Mouse (Mus musculus) thymus, postnatal 4 days (tissue): Measurements from ENCODE around the gene Abi3bp.

Experiments
- DNase-seq: peaks from one replicate; pipeline ENCODE4 v3.0.0; 2021

The Abi3bp gene

DNA sequence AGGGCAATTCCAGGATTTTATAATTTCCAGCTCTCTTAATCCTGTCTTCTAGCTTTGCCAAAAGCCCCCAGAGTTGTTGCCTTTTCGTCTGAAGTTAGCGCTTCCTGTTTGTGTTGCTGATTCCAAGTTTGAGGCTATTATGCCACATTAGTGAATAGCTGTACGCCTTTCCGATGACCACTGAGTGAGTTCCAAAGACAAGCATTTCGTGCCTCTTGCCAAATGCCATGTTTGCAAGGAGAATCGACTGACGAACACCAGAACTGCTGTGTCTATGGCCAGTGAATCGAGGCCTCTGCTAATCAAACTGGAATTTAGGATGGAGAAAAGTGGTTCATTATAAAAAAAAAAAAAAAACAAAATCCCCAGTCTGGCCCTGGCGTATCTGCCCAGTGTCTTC, 40.3 kb downstream of the Abi3bp start:
- DNase-seq = no peak

DNA sequence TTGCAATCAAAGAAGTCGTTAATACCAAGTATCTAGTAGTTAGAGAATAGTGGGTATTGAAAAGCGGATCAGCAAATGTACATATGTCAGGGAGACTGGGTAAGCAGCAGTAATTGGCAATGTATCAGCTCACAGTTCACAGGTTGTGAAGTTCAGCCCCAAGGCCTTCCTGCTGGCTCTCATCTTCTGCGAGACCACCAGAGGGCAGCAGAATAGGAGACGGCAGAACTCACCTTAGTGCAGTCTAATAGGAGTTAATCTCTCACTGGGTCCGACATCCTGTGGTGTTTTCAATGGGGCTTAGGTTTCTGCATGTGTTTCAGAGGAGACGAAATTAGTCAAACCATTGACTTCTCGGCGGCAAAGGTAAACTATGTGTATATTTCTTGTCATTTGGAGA, 46.7 kb downstream of the Abi3bp start:
- DNase-seq = peak; percentile 51

DNA sequence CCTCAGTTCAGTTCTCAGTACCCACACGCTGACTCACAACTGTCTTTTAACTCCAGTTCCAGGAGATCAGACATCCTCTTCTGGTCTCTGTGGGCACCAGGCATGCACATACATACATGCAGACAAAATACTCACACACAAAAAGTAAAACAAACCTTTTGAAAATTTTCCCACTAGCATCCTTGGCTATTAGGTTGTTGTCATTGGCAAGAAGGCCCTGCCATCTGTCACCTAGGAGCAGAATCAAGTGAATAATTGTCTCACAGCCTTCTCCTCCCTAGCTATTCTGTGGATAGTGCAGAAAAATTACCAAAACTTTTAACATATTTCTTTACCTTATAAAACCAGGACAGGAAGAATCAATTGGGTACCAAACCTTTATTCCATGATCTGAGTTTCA, 48.8 kb downstream of the Abi3bp start:
- no peak for DNase-seq

DNA sequence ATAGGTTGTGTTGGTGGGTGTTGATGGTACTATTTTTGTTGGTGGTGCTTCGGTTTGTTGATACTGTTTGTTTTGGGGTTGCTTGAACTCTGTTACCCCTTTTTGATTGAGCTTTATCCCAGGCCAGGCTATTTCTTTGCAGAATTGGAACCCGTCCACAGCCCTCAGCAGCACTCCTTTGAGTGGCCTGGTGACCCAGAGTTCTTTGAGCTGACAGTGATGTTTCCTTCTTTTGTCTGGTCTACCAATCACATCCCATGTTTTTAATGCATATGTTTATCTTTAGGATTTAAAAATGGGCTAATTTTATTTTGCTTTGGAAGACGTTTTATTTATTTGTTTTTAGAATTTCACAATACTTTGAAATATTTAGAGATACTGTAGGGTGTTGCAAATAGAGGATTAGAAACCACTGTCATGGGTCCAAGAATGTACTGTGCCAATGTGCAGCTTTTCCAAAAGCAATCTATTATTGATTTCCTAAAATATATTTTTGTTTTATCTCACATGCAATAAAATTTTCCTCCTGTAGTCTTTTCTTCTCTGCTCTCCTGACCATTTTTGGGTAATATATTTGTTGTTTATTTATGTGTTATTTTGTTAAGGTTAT, 50.5 kb downstream of the Abi3bp start:
- DNase-seq = no peak

DNA sequence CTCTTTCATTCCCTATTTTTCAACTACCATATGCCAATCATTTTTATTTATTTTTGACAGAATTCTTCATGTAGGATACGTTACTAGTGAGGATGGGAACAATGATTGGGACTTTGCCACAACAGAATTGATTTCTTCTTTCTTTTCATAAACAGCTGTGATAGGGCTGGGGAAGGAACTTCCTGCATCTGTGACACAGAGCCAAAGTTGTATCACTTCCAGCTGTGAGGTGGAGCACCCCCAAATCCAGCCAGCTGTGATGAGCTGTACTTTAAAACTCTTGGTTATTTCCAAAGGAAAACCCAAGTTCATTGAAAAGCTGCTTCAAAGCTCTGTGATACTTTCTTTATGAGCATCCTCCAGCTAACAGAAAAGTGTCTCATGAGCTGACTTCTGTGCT, 101.9 kb downstream of the Abi3bp start:
- DNase-seq = no peak

DNA sequence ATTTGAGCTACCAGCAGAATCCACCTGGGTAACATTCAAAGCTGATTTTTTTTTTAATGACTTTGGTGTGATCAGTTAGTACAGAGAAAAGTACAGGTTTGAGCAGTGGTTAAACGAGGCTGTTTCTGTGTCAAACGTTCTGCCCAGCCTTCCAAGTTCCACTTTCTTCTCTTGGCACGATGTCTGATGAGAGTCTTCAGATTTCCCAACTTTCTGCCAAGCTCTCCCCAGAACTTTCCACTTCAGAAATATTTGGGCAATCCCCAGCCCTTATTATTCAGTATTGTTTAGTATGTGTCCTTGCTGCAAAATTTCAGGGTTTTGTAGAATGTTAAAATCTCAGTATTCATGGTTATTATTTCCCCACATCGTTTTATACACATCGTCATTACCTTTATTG, 115.9 kb downstream of the Abi3bp start:
- no peak for DNase-seq

DNA sequence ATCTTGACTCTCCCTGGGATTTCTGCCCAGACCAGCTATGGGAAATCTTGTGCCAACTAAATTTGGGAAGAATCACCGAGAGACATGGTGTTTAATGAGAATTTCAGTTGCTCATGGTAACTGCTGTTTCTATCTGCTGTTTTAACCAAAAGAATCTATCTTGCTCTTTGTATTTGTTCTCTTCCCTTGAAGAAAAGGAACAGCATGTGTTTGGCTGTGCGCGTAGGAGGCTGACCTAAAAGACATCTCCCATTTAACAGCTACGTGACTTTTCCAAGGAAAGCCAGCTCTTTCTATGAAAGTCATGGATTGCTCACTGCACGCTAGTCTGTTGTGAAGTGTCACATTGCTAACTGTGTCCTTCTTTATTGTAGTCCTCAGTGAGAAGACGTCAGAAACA, 117.2 kb downstream of the Abi3bp start:
- DNase-seq = no peak

DNA sequence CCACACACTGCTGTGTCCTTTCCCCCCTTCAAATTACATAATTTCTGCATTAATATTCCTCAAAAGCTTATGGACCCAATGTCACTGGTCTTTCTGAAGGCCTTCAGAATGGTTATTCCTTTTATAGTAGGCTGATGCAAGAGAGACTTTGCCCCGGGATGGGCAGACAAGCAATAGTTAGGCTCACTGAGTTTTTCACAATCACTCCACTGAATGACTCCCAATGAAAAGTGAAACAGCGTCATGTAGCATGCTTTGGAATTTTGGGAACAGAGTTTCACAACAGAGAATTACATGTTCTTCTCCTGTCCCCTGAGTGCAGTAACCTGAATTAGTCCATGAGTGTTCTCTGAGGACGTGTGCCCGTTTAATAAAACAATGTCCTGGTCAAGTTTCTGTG, 120.7 kb downstream of the Abi3bp start:
- no peak for DNase-seq

DNA sequence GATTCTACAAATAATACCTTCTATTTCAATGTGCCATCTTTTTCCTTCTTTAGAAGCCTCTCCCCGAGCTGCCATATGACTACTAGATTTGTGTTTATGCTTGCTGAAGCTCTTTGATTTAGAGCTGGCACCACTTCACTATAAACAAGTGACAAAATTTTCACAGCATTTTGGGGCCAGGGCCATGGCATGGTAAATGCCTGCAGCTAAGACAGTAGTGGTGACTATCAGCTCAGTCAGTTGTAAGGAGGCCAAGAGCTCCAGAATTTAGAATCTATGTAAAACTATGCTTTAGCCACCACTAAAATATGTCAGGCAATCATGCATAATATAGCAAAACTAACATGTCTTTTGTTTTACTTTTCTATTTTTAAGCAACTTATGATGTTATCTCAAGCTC, 124.7 kb downstream of the Abi3bp start:
- DNase-seq = no peak

DNA sequence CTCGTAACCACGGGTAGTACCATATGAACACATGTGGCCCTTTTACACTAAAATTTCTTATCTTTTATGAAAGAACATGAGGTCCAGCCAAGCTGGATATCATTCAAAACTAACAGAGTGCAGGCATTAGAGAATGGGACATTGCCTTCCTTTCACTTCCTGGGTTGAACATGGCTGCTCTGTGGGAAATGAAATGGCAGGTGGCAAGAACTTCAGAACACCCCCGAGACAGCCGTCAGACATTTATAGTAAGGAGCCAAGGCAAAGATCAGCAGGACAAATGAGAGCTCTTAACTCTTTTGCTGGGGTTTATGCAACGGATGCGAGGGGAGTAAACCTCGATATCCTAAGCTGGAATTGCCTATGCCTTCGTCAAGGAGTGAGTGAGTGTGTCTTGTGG, 132.9 kb downstream of the Abi3bp start:
- no peak for DNase-seq

DNA sequence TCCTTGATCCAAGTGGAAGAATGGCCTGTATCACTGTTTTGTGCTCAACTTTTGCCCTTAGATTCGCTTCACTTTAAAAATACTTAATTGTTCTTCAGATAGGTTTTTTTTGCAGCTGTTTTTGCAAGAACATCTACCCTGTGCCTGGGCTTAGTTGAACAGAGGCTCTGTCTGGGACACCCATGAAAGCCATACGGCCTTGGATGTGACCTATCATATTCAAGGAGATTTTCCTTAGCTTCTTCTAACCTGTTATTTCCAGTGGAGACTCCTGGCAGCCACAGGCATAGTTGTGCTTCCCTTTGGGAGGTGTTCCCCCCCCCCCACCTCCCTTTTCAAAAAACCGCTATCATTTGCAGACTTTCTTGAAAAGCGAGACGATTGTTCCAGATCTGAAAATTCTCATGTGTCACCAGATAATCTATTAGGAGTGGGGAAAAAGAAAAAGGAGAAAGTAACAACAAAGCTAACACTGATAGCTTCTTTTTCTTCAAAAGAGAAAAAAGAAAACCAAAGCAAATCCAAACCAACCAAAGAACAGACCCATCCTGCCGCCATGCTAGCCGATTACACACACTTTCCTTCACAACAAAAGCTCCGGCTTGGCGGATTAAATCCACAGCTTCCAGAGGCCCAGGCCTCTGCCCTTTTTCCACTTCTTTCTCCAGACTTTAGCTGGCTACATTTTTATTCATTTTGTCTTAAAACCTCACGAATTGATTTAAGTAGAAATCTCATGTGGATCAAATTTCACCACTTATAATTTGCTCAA, 133.6 kb downstream of the Abi3bp start:
- DNase-seq = no peak

DNA sequence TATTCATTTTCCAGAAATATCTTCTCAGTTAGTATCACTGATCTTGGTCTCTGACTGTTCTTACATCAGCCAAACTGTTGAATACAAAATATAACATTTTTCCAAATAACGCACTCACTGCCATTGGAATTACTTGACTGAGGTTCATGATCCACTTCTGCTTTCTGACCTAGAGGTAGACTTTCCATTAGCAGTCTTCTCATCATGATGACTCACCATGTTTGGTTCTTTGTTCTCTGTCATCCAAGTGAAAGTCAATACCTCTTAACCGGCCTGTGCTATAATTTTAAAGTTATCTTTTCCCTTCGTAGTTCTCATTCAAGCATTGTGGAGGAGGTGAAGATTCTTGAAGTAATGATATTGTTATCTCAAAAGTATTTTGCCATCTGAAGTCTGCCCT, 160.9 kb downstream of the Abi3bp start:
- no peak for DNase-seq

DNA sequence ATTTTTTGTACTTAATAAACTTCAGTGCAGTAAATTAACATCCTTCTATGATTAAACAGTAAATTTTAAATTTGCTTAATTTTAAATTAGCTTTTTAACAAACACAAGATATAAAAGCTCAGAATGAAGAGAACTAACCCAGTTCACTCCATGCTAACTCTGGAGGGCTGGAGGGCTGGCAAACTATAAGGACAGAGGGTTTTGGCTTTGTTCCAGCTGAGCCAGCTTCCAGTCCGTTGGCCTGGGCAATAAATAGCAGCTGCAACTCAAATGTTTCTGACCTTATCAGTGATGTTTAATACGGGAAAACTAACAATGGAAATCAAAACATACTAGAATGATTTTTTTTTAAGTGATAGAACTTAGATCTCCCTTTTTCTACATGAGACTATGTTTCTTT, 167.6 kb downstream of the Abi3bp start:
- no peak for DNase-seq

DNA sequence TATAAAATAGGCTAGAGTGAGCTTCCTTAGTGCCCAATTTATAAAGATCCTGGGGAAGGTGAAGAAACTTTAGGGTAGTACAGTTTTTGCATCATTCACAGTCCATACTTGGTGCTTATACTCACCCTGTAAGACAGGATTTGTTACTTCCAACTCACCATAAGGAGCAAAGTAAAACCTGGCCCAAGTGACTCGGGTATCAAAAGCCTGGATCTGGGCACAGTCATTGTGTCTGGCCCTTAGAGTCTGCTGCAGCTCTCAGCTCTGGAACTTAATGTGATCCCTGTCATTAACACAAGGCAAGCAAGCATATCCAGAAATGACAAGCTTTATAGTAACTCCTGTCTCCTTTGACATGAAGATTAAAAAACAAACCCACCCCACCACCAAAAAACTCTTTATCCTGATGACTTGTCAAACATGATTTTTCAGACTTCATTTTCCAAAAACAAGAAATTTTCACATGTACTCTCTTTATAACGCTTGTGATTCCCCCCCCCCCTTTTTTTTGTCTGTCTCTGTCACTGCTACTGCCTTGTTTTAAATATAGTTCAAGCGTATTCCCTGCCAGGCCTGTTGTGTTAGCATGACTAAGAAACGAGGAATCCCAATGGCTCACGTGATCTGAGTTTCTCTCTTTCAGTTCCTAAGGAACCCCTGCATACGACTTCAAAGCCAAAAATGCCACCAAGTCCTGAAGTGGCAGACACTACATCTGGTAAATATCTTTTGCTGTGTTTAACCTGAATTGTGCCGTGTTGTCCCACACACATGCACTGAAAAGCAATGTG, 168.9 kb downstream of the Abi3bp start:
- DNase-seq = no peak

DNA sequence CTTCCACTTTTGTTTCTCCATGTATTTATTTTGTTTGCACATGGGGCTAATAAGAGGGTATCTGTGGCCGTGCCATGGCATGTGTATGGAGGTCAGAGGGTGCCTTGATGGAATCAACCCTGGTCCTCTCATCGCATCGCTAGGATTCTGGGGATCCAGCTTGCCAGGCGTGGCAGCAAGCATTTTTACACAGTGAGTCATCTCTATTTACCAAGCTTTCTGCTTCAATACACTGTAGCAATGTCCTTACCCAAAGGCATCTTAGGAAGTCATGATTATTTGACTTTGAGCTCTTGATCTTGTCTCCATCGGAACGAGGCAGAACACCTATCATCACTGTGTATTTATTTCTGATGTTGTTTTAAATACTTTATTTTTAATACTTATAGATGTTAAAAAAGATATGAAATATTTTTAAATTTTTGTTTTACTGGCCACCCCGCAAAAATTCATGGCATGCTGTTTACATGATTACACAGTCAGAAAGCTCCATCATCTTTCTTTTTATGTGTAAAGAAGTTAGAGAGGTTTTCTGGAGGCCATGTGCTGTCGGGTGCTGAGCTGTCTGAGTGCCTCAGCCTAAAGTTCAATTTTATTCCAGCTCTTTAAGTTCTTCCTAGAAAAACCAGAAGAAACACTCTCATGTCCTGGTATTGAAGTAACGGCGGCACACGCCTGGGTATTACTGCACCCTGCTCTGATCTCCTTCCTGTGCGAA, 177.7 kb downstream of the Abi3bp start:
- DNase-seq = no peak

DNA sequence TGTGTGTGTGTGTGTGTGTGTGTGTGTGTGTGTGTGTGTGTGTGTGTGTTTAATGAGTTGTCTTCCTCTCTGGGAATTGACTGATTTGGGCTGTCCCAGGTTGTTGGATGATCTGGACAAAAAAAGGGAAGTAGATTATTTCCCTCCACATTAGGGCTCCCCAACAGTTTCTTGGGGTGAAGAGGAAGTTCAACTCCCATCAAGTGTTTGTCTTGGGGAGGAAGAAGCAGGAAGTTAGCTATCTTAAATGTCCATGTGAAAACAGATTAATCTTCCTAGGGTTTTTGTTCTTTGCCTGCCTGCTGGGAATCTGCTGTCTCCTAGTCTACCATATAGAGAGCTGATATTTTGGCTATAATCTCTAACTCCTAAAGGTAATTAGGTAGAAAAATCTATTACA, 181.2 kb downstream of the Abi3bp start:
- DNase-seq = no peak

DNA sequence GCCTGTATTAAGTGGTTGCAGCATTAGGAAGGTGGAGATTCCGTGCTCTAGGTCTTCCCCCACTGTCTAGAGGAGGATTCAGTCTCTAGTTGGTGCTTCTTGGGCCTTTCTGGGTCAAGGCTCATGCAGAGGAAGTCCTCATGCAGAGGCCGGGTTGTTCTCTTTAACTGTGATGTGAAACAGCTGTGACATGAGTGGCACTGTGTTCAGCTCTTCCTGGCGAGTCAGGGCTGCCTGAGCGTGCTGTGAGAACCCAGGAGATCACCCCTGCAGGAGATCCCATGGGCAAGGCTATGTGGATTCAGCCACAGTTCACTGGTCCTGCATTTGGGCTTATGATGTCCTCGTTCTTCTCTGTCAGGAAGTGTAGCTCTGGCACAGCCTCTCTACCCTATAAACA, 191.8 kb downstream of the Abi3bp start:
- no peak for DNase-seq

DNA sequence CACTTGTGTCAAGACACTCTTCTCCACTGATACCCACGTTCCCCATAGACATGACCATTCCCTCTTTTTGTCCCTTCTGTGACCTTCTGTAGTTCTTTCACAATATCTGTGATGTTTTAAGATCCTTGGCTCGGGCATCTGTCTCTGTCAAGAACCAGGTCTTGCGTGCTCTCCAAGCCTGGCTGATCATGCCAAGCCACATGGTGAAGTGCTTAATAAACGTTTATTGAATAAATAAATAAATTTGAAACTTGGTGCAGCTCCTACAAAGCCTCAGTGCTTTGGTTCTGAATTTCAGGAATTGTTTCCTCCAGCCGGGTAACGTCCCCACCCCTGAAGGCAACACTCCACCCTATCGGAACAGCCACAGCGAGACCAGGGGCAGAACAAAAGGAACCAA, 193.3 kb downstream of the Abi3bp start:
- no peak for DNase-seq

DNA sequence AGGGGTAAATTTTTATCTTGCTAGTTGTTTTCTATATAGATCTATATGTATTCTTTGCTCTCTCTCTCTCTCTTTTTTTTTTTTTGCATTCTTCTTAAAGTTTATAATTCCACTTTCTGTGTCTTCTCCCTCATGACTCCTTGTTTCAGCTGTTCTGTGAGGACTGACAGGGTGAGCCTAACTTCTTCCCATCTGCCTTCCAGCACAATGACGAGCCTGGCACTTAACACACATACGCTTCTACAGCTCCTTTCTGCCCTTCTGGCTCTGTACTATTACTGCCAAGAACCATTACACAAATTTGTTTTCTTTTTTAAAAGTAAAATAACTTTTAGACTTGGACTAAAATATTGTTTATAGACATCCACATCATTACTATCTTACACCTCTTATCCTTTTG, 195.7 kb downstream of the Abi3bp start:
- DNase-seq = no peak

DNA sequence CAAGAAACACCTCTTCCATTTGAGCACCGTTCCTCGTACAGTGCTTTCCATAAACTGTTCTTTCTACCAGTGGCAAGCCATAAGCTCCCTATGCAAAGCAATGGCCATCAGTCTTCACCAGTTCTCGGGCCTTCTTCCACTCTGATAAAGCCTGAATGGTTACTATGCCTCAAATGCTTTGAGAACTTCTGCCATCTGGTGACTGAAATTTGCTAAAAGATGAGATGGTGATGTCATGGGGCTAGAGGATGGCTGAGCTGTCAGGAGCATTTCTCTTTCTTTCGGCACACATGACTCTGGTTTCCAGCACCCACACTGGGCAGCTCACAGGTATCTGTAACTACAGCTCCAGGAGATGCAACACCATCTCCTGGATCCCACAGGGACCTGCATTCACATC, 199.5 kb downstream of the Abi3bp start:
- DNase-seq = no peak

DNA sequence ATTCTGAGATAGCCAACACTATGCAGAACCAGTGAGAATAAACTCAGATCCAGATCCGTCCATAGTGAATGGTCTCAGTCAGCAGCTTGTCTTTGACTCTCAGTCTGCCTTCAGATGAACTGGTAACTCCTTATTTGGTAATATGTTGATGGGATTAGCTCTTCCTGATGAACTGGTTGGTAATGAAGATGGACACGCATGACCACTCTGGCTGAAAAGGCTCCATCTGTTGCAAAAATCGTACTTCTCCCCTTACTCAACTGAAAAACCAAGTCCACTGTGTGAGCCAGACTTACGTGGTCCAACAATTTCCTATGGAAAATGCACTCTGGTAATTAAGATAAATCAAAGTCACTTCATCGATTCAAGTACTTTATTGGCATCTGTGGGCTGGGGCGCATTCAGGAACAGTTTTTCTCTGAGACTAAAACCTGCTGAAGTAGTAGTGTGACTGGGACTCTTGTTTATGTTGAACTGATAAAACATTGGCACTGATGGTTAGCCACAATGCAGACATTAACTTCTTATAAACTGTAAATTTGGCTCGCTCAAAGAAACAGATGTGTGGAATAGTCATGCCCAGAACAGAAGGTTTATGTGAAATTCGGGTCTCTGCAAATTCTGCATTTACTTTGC, 203.4 kb downstream of the Abi3bp start:
- DNase-seq = no peak

DNA sequence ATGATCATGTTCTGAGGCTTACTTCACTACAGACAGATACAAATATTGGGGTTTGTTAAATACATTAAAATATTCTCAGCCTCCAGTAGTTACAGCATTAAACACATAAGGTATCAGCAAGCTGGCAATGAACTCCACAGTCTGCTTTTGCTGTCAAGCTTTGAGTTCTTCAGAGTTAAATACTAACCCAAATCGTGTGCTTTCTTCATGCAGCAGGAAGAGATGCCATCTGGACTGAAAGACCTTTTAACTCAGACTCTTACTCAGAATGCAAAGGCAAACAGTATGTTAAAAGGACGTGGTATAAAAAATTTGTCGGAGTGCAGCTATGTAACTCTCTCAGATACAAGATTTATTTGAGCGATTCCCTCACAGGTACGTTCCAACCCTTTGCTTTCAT, 209.1 kb downstream of the Abi3bp start:
- no peak for DNase-seq

DNA sequence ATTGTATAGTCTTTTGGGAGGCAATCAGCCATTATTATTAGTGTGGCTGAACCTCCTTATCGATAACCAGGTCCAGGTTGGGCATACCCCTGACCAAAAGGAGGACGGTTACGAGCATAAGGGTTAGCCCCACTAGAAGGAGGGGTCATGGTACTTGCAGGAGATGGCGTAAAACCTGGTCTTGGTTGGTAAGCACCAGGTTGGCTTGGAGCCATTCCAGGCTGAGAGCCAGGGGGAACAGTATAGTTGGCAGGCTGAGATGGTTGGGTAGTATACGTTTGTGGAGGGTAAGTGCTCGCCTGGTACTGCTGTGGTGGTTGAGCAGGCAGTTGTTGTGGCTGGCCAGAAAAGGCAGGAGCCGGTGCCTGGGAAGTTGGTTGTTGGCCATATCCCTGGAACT, 213.0 kb downstream of the Abi3bp start:
- no peak for DNase-seq
